Mouse (Mus musculus): ENCODE results near the gene Aipl1.

Gene Aipl1

DNA sequence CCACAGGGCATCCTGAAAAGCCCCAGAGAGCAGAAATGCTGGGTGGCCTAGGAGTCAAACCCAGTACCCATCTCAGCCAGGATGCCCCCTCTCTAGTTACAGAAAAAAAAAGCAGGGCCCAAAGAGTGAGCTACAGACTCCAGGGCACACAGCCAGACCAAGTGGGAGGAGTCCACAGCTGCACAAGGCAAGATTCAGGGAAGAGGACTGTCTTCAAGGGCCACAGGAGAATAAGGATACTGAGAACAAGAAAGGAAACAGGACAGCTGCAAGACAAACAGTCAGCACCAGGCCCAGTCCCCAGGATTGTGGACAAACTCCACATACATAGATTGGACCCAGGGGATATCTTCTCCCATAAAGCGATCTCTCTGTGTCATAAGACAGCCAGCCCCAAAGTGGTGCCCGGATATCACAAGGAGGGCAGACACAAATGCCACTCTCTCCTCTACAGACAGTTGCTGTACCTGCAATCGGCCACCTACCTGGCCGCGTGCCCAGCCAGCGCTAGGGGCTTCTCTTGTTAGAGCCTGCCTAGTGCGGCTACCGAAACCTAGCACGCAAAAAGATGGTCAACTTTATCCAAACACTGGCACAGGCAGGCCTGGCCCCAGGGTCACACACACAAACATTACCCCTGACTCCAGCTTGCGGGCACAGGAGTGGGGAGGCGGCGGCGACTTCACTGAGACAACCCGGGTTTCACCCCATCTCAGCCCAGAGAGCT is 13.0 kb upstream of the Aipl1 start:
- DNase-seq (ENCODE audit: low spot score), result no peak

DNA sequence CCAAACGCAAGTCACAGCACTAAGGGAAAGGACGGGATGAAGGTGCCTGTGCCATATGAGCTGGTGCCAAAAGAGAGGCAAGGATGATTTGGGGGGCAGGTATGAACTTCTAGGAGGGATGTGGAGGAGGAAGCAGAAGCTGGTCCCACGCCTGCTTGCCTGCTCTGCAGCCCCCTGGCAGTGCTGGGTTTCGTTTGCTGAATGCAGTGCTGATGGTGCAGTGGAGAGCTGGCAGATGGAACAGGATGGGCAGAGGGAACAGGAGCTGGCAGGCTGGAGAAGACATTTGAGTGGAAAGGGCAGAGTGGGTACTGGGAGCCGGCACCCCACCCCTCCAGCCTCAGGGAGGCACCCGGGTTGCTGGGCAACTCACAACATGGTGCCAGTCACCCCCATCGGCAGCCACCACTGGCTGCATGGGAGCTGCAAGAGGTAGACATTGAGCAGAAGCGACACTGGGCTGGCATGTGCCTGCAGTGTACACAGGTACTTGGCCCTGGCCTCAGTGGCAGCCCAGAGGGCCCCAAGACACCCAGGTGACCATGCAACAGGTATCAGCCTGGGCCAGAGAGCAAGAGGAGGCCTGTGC is 12.0 kb upstream of the Aipl1 start:
- DNase-seq (ENCODE audit: low spot score), result no peak

DNA sequence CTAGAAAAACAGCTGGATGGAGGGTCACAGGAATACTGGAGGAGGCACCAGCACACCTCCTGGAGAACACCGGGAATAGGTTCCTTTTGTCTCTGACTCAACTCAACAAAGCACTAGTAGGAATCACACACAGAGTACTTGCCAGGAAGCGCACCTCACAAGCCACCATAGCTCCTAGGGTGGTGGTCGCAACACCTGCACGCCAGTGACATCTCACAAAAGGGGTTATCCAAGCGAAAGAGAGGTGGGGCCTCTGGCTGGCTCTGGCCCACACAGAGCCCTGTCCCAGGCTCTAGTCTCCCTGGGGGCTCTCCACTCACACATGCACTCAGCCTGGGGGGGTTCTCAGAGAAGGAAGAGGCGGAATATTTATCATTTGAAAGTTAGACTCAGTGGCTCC is 11.4 kb upstream of the Aipl1 start:
- DNase-seq (ENCODE audit: low spot score), result no peak

DNA sequence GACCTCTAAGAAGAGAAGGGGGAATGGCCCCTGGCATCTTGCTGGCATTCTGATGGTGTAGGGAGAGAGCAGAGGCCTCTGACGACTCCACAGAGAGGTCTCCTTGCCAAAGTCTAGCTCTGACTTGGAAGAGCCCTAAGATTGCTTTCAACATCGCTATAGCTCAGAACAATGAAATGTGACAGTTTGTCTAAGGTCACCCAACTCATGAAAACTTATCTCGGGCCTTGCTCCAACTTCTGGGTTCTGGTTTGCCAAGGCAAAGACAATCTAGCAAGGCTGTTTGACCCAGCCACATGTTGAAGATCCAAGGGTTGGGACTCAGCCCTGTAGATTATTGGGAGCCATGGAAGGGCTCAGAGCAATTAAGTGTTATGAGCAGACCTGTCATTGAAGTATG is 6.9 kb upstream of the Aipl1 start:
- no peak for DNase-seq (ENCODE audit: low spot score)

DNA sequence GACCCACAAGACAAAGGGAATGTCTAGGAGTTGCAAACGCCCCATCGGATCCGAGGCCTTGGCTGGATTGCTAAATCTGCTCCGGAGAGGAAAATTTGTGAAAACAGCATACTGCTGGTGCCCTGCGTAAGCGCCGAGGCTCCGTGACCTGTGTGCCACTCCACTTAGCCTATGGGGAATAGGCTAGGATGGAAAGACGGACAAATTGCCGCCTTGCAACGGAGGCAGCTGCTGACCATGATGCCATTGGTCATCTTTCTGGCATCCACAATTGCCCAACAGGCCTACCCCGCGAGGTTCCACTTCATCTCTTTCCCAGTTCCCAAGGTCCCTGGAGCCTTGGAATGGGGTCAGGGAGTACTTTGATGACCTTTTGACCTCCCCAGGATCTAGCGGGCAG is 5.3 kb upstream of the Aipl1 start:
- DNase-seq (ENCODE audit: low spot score), result no peak

DNA sequence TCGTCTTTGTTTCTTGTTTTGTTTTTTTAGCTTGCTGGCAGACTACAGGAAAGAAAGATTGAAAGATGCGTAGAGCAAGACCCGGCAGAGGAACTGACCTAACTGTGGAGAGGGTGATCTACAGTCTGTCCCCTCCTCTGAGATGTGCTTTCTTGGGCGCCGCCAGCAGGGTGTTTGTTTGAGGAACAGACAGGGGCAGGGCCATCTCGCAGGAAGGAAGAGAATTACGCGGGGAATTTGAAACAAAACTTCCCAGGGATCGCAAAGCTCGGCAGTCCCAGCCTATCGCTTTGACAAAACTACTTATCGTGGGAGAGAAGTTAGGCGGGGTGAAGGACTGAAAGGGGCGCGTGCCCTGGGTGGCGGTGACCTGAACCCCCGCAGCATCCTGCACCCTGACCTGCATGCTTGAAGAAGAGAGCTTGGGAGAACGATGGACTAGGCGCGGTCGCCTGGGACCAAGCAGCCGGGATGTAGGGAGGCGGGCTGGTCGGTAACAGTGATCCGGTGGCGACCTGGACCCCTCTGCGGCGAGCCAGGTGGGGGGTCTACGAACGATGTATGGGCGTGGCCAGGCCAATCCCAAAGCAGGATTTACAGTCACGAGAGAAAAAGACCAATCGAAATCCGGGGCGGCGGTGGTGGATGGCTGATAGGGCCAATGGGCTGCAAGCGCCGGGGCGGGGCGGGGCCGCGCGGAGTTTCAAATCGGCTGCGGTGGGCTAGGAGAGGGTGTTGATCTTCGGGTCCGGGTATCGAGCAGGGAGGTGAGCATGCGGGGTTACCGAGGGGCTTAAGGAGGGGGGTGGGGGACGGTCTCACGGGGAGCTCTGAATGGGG is 4.7 kb upstream of the Aipl1 start, which contains the start of gene Pimreg:
Gene Pimreg, plus strand, starts transcription at position 265 of the 840 bp plus-strand sequence.
- no peak for DNase-seq (ENCODE audit: low spot score)

DNA sequence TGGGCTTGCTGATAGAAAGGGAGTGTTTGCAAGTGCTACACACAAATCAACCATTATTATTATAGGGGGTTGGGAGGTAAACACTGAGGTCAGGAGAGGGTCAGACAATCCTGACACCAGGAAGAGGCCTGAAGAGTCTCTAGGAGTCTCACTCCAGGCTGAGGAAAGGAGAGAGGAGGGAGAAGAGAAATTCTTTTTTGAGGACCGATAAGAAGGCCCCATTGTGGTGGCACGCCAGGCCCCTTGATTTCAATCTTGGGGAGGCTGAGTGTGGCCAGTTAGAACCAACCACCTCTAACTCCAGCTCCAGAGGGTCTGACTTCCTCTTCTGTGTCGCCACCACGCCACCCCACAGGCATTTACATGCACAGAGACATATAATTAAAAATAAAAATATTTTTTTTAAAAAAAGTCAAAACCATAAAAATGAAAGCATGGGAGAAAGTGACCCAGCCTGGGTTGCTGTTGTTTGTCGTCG is 4.0 kb upstream of the Aipl1 start:
- no peak for DNase-seq (ENCODE audit: low spot score)

DNA sequence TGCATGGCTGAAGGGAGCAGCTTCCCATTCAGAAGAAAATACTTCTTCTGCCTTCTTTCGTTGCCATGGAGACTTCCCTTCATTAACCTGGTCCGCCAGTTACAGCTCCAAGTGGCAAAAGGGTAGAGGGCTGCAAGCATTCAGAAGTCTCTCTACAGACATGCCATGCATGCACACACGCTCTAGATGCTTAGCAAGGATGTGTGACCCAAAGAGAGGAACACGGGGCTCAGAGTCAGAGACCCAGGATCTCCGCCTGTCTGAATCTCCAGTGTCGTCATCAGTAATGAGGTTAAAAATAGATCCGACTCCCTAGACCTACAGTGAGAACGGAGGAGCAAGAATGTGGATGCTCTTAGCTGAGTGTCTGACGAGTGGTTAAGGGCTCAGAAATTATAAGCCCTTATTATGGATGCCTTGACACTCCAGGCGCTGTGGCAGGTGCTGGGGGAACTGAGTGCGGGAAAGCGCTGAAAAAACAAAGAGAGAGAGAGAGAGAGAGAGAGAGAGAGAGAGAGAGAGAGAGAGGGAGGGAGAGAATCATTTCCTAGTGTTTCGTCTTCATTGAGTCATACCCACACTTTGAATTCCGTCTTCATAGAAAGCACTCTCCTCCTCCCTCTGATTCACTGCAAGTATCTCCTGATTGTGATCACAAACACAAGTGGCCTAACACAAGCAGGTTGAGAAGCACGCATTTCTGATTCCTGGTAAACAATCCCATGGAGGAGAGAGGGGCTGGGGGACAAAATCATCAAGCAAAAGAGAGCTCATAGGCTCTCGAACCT is 2.5 kb upstream of the Aipl1 start:
- no peak for DNase-seq (ENCODE audit: low spot score)

GRCm38 (mm10) chr11:72037996-72038395 is 687 bp upstream of the Aipl1 start:
- DNase-seq (ENCODE audit: low spot score), result no peak

DNA sequence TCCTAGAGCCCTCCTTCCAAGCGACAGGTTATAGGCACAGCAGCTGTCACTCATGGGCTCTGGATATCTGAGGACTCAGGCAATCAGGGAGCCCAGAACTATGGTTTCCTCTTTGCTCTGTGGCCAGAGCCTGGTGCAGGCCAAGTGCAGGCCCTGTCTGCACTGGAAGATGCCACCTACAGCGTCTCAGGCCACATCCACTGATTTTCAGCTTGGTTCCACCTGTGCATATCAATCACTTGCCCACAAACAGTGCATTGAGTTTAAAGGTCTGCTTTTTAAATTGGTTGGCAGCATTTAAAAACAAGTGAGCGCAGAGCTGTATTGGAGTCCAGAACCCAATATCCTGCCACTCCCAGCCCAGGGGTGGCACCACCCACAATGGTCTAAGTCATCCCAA is 4.7 kb downstream of the Aipl1 start:
- no peak for DNase-seq (ENCODE audit: low spot score)

- no peak for DNase-seq (ENCODE audit: low spot score)
Measured at GRCm38 (mm10) chr11:72032091-72032490, 5.2 kb downstream of the Aipl1 start.

GRCm38 (mm10) chr11:72031353-72031752 is 6.0 kb downstream of the Aipl1 start:
- no peak for DNase-seq (ENCODE audit: low spot score)

DNA sequence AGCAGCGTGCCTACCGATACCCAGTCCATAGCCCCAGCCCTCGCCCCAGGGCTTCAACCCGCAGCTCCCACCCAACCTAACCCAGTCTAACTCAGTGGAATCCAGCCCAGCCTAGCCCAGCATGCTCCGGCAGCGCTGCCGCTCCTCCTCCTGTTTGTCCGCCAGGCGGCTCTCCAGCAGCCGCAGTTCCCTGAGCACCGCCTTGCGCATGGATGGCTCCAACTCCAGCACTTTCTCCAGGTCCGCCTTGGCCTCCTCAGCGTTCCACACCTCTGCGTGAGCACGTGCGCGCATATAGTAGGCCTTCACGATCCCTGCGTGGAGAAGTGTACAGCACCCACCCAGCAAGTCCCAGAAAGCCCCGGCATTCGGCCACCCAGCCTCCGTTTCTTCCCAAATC is 8.2 kb downstream of the Aipl1 start:
- DNase-seq (ENCODE audit: low spot score), result no peak

GRCm38 (mm10) chr11:72027836-72028235 is 9.5 kb downstream of the Aipl1 start:
- DNase-seq (ENCODE audit: low spot score), result no peak

DNA sequence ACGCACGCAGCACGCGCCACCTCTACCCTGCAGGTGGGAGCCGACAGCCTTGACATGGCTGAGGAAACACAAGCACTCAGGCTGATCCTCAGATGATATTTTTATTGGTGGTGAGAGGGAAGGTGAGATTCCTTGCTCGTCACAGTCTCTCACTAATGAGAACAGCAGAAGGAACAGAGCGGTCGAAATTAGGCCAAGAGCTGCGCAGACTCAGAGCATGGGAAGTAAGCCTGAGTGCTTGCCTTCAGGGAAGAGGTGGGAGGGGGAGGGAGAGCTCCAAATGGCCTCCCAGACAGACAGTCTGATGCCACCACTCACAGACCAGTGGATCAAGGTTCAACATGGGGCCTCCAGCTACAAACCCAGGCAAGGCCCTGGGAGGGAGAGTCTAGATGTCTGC is 10.8 kb downstream of the Aipl1 start:
- no peak for DNase-seq (ENCODE audit: low spot score)

- DNase-seq (ENCODE audit: low spot score), result no peak
Measured at GRCm38 (mm10) chr11:72025843-72026242, 11.5 kb downstream of the Aipl1 start.

DNA sequence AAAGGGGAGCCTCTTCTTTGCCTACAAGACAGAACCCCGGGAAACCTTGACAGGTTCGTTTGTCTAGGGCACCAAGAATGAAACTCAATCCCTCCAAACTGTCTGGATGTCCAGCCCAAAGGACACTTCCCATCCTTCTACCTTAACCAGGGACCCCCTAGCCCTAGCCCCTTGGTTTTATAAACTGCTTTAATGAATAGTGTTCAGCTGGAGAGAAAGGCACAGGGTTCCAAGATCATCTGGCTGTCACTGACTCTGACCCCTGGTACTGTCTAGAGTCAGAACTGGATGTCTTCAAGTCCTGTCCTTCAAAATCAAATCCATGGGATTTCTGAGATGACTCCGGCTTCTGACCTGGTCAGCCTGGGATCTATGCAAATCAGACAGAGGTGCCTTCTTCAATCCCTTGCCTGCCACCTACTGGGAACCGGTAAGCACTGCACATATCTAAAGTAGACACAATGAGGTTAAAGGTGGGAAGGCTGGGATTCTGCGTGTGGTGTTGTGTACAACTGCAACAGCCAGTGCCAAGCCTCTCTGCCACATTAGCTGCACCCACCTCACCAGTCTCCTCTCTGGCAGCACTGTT is 13.0 kb downstream of the Aipl1 start:
- no peak for DNase-seq (ENCODE audit: low spot score)

GRCm38 (mm10) chr11:72023581-72023980 is 13.7 kb downstream of the Aipl1 start:
- DNase-seq (ENCODE audit: low spot score), result no peak

DNA sequence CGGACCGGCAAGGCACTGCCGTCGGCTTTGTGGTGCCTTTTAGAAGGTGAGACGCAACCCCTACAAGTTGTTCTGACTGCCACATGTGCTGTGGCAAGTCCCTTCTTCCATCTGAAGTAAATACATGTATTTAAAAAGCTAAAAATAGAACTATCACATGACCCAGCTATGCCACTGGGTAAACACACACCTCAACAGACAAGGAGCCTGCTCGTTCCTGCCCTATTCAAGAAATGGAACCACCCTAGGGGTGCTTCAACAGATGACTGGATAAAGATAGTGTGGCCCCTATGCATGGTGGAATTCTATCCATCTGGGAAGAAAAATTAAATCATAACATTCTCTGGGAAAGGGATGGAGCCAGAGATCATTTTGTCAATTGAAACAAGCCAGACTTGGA is 14.5 kb downstream of the Aipl1 start:
- no peak for DNase-seq (ENCODE audit: low spot score)

GRCm38 (mm10) chr11:72021015-72021414 is 16.3 kb downstream of the Aipl1 start:
- no peak for DNase-seq (ENCODE audit: low spot score)

DNA sequence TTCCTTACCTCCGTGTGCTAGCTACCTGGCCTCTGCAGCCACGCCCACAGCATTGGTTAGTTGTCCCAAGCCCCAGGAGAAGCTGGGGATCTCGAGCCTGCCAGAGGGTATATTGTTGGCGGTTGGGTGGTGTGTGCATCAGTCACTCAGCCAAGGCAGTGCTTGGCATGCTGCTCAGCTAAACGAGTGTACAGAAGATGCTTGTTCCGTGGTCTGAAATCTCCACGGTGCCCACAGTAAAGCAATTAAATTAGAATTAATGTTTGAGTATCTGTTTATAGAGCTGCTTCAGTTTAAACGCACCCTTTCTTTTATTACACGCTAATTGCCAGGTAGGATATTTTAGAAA is 20.1 kb downstream of the Aipl1 start:
- DNase-seq (ENCODE audit: low spot score), result no peak

All from layer of hippocampus, adult 9-10 months (tissue).